Mouse (Mus musculus): ENCODE results near the gene Mcoln2. TPM values are rescaled to one million over a fixed set of nuclear protein-coding genes. Genes with fewer than 3 reads are reported as not detected.
"Not testable (repeated sequence)": the region's sequence is repeated elsewhere in the genome, so short reads cannot be mapped to it uniquely, and the experiment has no call there.

Gene Mcoln2
- polyA plus RNA-seq, 1 experiment from 2014 or later, result 0.27 TPM

GRCm38 (mm10) chr3:146198803-146199481, 49.3 kb downstream of the Mcoln2 start:
- Histone ChIP-seq H3K4me2 (ENCODE audit: low read depth, low read length, severe bottlenecking) (no peak overlapping the region), H3K27ac (ENCODE audit: low read depth, low read length) (no peak overlapping the region), H3K4me1 (replicated peaks; ENCODE audit: control insufficient read depth, insufficient read depth, low read length) (no peaks in the 10 kb centered on the region), H3K27me3 (ENCODE audit: control insufficient read depth, insufficient read depth, low read length) (no peaks in the 10 kb centered on the region), H3K4me3 (ENCODE audit: low read depth, low read length) (no peak overlapping the region), H3K9ac (ENCODE audit: low read length) (no peak overlapping the region), H3K9me3 (ENCODE audit: control insufficient read depth, low read length) (no peaks in the 10 kb centered on the region), H3K36me3 (ENCODE audit: control insufficient read depth, insufficient read depth, low read length) (no peaks in the 10 kb centered on the region)
- DNase-seq (ENCODE audit: low spot score), result no peak
- whole genome bisulfite sequencing, result 88% methylated on average over 11 of the region's 11 CpGs
- no peak for ATAC-seq (replicated peaks; ENCODE audit: low FRiP score)

DNA sequence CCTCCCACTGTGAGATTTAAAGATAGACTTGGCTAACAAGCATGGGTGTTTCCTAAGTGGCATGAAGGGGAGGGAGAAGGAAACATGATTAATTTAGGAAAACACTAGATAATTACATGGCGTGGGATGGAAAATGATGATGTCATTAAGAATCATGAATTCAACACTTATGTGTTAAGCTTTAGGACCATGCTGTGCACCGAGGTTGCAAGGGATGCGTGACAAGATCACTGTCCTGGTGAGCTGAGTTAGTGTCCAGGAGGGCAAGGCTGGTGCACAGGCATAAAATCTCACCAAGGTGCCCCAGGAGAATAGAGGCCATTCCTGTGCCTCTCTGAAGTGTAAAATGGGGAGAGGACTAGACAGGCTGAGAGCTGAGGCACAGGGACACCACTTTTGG, 49.9 kb downstream of the Mcoln2 start:
- ATAC-seq (replicated peaks; ENCODE audit: low FRiP score) (no peak), DNase-seq (ENCODE audit: low spot score) (no peak)
- Histone ChIP-seq H3K27ac (ENCODE audit: low read depth, low read length) (no peak overlapping the region), H3K4me2 (ENCODE audit: low read depth, low read length, severe bottlenecking) (no peak overlapping the region), H3K4me1 (replicated peaks; ENCODE audit: control insufficient read depth, insufficient read depth, low read length) (no peaks in the 10 kb centered on the region), H3K27me3 (ENCODE audit: control insufficient read depth, insufficient read depth, low read length) (no peaks in the 10 kb centered on the region), H3K9me3 (ENCODE audit: control insufficient read depth, low read length) (no peaks in the 10 kb centered on the region), H3K36me3 (ENCODE audit: control insufficient read depth, insufficient read depth, low read length) (no peaks in the 10 kb centered on the region), H3K4me3 (ENCODE audit: low read depth, low read length) (no peak overlapping the region), H3K9ac (ENCODE audit: low read length) (no peak overlapping the region)
- 89% methylated on average over 3 of the region's 3 CpGs for WGBS

- DNase-seq (ENCODE audit: low spot score), result no peak
- WGBS, result 82% methylated on average over 2 of the region's 2 CpGs
These were observed 54.7 kb downstream of the Mcoln2 start for GRCm38 (mm10) chr3:146204375-146204774.

DNA sequence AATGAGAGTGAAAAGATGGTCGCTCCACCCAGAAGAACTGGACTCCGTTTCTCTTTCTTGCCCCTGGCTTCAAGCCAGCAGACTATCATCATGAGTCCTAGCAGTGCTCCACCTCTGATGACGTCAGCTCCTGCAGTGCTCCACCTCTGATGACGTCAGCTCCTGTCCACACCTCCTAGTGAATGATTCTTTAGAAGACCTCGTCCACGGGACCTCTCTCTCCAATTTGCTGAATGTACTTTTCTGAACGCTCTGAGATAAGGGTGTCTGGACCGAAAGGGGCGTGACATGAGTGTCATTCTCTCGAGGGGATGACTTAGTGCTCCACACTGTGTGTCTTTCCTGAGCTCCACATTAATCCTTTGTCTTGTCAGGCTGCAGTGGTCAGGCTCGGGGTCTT, 55.7 kb downstream of the Mcoln2 start:
- no peaks in the 10 kb centered on the region for H3K9me3 ChIP-seq (ENCODE audit: control insufficient read depth, low read length)
- DNase-seq (ENCODE audit: low spot score), result no peak
- H3K4me1 ChIP-seq (replicated peaks; ENCODE audit: control insufficient read depth, insufficient read depth, low read length), result no peaks in the 10 kb centered on the region
- H3K27me3 ChIP-seq (ENCODE audit: control insufficient read depth, insufficient read depth, low read length), result no peaks in the 10 kb centered on the region
- H3K27ac ChIP-seq (ENCODE audit: low read depth, low read length), result no peak overlapping the region
- no peak for ATAC-seq (replicated peaks; ENCODE audit: low FRiP score)
- H3K36me3 ChIP-seq (ENCODE audit: control insufficient read depth, insufficient read depth, low read length), result no peaks in the 10 kb centered on the region
- no peak overlapping the region for H3K4me3 ChIP-seq (ENCODE audit: low read depth, low read length)
- WGBS, result 82% methylated on average over 11 of the region's 11 CpGs
- no peak overlapping the region for H3K4me2 ChIP-seq (ENCODE audit: low read depth, low read length, severe bottlenecking)
- H3K9ac ChIP-seq (ENCODE audit: low read length), result no peak overlapping the region

More at GRCm38 (mm10) chr3:146204375-146204774, 54.7 kb downstream of the Mcoln2 start:
- Histone ChIP-seq H3K4me2 (ENCODE audit: low read depth, low read length, severe bottlenecking) (no peak overlapping the region), H3K36me3 (ENCODE audit: control insufficient read depth, insufficient read depth, low read length) (no peaks in the 10 kb centered on the region), H3K27ac (ENCODE audit: low read depth, low read length) (no peak overlapping the region), H3K27me3 (ENCODE audit: control insufficient read depth, insufficient read depth, low read length) (no peaks in the 10 kb centered on the region), H3K4me3 (ENCODE audit: low read depth, low read length) (no peak overlapping the region), H3K9me3 (ENCODE audit: control insufficient read depth, low read length) (no peaks in the 10 kb centered on the region), H3K4me1 (replicated peaks; ENCODE audit: control insufficient read depth, insufficient read depth, low read length) (no peaks in the 10 kb centered on the region), H3K9ac (ENCODE audit: low read length) (no peak overlapping the region)
- ATAC-seq (replicated peaks; ENCODE audit: low FRiP score), result no peak

GRCm38 (mm10) chr3:146206635-146207034, 57.0 kb downstream of the Mcoln2 start:
- H3K27ac ChIP-seq (ENCODE audit: low read depth, low read length), result no peak overlapping the region
- 97% methylated on average over 2 of the region's 2 CpGs for WGBS

DNA sequence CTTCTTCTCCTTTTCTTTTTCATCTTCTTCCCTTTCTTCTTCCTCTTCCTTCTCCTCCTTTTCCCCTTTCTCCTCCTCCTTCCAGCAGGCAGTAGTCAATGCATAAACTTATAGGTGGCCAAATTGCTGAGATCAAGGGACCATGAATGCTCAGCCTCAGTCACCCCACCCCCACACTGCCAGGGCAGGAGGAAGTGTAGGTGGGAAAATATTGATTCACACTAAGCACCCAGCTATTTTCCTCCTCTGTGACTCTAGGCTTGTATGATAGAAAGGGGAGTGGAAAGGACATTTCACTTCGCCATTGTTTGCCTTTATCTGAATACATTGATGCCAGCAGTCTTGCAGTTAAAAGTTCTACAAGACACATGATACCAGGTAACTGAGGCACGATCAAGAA, 57.8 kb downstream of the Mcoln2 start:
- no peaks in the 10 kb centered on the region for H3K27me3 ChIP-seq (ENCODE audit: control insufficient read depth, insufficient read depth, low read length)
- H3K9me3 ChIP-seq (ENCODE audit: control insufficient read depth, low read length), result no peaks in the 10 kb centered on the region
- DNase-seq (ENCODE audit: low spot score) (no peak), ATAC-seq (replicated peaks; ENCODE audit: low FRiP score) (no peak)
- H3K27ac ChIP-seq (ENCODE audit: low read depth, low read length), result no peak overlapping the region
- no peak overlapping the region for H3K9ac ChIP-seq (ENCODE audit: low read length)
- 76% methylated on average over 2 of the region's 2 CpGs for WGBS
- no peaks in the 10 kb centered on the region for H3K36me3 ChIP-seq (ENCODE audit: control insufficient read depth, insufficient read depth, low read length)
- no peak overlapping the region for H3K4me3 ChIP-seq (ENCODE audit: low read depth, low read length)
- no peak overlapping the region for H3K4me2 ChIP-seq (ENCODE audit: low read depth, low read length, severe bottlenecking)
- H3K4me1 ChIP-seq (replicated peaks; ENCODE audit: control insufficient read depth, insufficient read depth, low read length), result no peaks in the 10 kb centered on the region

More at GRCm38 (mm10) chr3:146206635-146207034, 57.0 kb downstream of the Mcoln2 start:
- no peaks in the 10 kb centered on the region for H3K36me3 ChIP-seq (ENCODE audit: control insufficient read depth, insufficient read depth, low read length)
- no peaks in the 10 kb centered on the region for H3K27me3 ChIP-seq (ENCODE audit: control insufficient read depth, insufficient read depth, low read length)
- H3K9me3 ChIP-seq (ENCODE audit: control insufficient read depth, low read length), result no peaks in the 10 kb centered on the region
- DNase-seq (ENCODE audit: low spot score), result no peak
- no peak overlapping the region for H3K4me2 ChIP-seq (ENCODE audit: low read depth, low read length, severe bottlenecking)
- H3K4me1 ChIP-seq (replicated peaks; ENCODE audit: control insufficient read depth, insufficient read depth, low read length), result no peaks in the 10 kb centered on the region
- no peak overlapping the region for H3K4me3 ChIP-seq (ENCODE audit: low read depth, low read length)
- no peak for ATAC-seq (replicated peaks; ENCODE audit: low FRiP score)
- H3K9ac ChIP-seq (ENCODE audit: low read length), result no peak overlapping the region

DNA sequence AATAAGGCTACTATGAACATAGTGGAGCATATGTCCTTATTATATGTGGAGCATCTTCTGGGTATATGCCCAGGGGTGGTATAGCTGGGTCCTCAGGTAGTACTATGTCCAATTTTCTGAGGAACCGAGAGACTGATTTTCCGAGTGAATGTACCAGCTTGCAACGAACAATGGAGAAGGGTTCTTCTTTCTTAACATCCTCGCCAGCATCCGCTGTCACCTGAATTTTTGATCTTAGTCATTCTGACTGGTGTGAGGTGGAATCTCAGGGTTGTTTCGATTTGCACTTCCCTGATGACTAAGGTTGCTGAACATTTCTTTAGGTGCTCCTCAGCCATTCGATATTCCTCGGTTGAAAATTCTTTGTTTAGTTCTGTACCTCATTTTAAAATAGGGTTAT, 60.1 kb downstream of the Mcoln2 start:
- not testable (repeated sequence) for ATAC-seq (replicated peaks; ENCODE audit: low FRiP score); H3K4me3 ChIP-seq (ENCODE audit: low read depth, low read length); H3K9ac ChIP-seq (ENCODE audit: low read length); H3K27me3 ChIP-seq (ENCODE audit: control insufficient read depth, insufficient read depth, low read length); DNase-seq (ENCODE audit: low spot score); H3K4me2 ChIP-seq (ENCODE audit: low read depth, low read length, severe bottlenecking); H3K9me3 ChIP-seq (ENCODE audit: control insufficient read depth, low read length); H3K27ac ChIP-seq (ENCODE audit: low read depth, low read length); H3K36me3 ChIP-seq (ENCODE audit: control insufficient read depth, insufficient read depth, low read length); H3K4me1 ChIP-seq (replicated peaks; ENCODE audit: control insufficient read depth, insufficient read depth, low read length)
- 88% methylated on average over 8 of the region's 8 CpGs for WGBS

GRCm38 (mm10) chr3:146211141-146211747, 61.6 kb downstream of the Mcoln2 start:
- H3K4me2 ChIP-seq (ENCODE audit: low read depth, low read length, severe bottlenecking), result no peak overlapping the region
- H3K9me3 ChIP-seq (ENCODE audit: control insufficient read depth, low read length), result no peaks in the 10 kb centered on the region
- no peaks in the 10 kb centered on the region for H3K36me3 ChIP-seq (ENCODE audit: control insufficient read depth, insufficient read depth, low read length)
- H3K27me3 ChIP-seq (ENCODE audit: control insufficient read depth, insufficient read depth, low read length), result no peaks in the 10 kb centered on the region
- H3K27ac ChIP-seq (ENCODE audit: low read depth, low read length), result no peak overlapping the region
- H3K4me3 ChIP-seq (ENCODE audit: low read depth, low read length), result no peak overlapping the region
- no peak for DNase-seq (ENCODE audit: low spot score)
- no peak overlapping the region for H3K9ac ChIP-seq (ENCODE audit: low read length)
- no peaks in the 10 kb centered on the region for H3K4me1 ChIP-seq (replicated peaks; ENCODE audit: control insufficient read depth, insufficient read depth, low read length)
- ATAC-seq (replicated peaks; ENCODE audit: low FRiP score), result no peak
- 90% methylated on average over 4 of the region's 4 CpGs for WGBS

DNA sequence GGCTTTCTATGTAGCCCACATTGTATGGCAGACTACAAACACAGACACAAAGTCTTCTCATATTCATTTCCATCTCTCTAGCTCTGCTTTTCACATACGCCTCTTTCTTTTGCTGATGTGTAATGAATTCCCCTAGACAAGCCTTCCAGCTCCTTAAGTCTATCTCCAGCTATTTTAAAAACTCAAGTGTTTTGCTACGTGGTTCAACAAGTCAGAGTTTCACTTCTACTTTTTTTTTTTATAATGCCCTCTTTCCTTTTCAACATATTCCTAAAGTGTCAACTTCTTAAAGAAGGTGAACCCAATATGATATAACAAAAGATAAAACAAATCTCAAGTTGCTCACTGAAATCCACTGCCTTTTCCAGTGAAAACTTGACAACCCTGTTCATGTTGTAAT, 62.3 kb downstream of the Mcoln2 start:
- H3K36me3 ChIP-seq (ENCODE audit: control insufficient read depth, insufficient read depth, low read length), result no peaks in the 10 kb centered on the region
- no peaks in the 10 kb centered on the region for H3K27me3 ChIP-seq (ENCODE audit: control insufficient read depth, insufficient read depth, low read length)
- no peak overlapping the region for H3K4me2 ChIP-seq (ENCODE audit: low read depth, low read length, severe bottlenecking)
- no peak overlapping the region for H3K27ac ChIP-seq (ENCODE audit: low read depth, low read length)
- DNase-seq (ENCODE audit: low spot score) (no peak), ATAC-seq (replicated peaks; ENCODE audit: low FRiP score) (no peak)
- H3K9me3 ChIP-seq (ENCODE audit: control insufficient read depth, low read length), result no peaks in the 10 kb centered on the region
- 88% methylated on average over 2 of the region's 2 CpGs for WGBS
- H3K4me1 ChIP-seq (replicated peaks; ENCODE audit: control insufficient read depth, insufficient read depth, low read length), result no peaks in the 10 kb centered on the region
- H3K4me3 ChIP-seq (ENCODE audit: low read depth, low read length), result no peak overlapping the region
- H3K9ac ChIP-seq (ENCODE audit: low read length), result no peak overlapping the region
